Mouse (Mus musculus) gastrocnemius, postnatal 14 days (tissue): ENCODE results near the gene Ralgps1. TPM values are rescaled to one million over a fixed set of nuclear protein-coding genes. Genes with fewer than 3 reads are reported as not detected.

ENCODE experiments used
- DNase-seq: peaks from one replicate; pipeline ENCODE4 v3.0.0; 2021; ENCODE audit warnings: mixed read lengths
- intact Hi-C: fragments of 180-260 bp; cut with DNase I; formaldehyde crosslinking; loops from one replicate; pipeline ENCODE4 v1.15.1; 2025; ENCODE audit warnings: low total_unique reads
- total RNA-seq, 2 experiments: library from RNA; stranded (reverse); gene quantifications; 2 replicates each; pipeline ENCODE4 v1.2.3; 2021

Ralgps1 gene
- total RNA-seq, 2 experiments from 2014 or later, result 2.7 to 3.3 TPM

DNA sequence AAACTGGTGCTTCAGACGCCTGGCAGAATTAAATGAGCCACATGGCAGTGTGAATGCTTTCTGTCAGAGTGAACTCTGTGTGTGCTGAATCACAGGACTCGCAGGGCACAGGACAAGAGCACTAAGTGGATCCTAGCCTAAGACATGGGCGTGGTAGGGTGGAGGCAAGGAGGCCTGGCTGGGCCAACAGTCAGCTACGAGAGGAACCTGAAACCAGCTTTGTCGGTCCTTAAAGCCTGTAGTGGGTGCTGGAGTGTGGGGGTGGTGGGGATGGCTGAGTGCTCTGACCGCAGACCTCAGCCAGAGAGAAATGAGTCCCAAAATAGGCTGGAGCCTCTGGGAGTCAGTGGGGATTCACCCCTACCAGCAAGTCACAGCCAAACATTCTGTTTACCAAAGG is 168.0 kb downstream of the Ralgps1 start:
- intact Hi-C loops, result no loop called here
- no peak for DNase-seq

DNA sequence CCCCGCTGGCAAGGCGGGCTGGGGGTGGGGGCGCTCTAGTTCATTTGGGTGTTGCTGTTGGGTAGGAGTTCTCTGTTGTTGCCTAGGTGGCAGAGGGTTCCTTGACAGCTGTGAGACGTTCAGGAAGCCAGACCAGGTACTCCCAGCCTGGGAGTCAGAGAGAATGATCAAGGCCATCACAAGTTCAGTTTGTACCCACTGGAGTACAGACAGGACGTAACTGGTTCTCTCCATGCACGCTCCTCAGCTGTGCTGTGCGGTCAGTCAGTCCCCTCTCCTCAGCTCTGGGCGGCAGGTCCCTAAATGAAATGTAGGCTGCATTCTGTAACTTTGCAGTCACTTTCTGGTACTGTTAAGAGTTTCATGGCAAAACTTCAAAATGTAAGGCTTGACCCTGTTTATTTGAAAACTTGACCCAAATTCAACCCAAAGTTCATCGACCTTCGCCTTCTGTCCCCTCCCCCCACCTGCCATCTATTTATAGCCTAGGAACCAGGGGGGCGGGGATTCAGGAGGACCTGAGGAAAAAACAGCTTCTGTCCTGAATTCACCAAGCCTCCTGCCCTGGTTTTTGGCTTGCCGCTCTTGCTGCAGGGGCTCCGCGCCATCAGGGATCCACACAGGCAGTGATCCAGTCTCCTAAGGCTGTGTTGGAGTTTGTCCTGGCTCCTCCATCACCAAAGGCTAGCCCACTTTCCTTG is 170.8 kb downstream of the Ralgps1 start:
- no peak for DNase-seq
- intact Hi-C loops, result no loop called here

DNA sequence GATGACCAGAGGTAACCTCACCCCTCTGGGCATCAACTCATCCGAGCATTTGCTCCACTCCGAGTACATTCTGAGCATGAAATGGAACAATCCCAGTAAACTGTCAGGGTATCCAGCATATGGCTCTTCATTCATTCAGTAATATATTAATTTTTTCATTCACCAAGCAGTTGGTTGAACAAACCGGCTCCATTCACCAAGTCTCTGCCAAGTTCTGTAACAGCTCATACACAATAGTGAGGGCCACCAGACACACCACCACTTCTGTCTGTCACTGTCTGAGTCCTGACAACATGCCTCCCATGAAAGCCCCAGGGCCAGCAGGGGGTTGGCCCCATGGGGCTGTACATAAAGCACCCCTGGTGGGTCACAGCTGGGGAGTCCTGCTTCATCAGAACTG is 181.3 kb downstream of the Ralgps1 start:
- intact Hi-C loops, result no loop called here

DNA sequence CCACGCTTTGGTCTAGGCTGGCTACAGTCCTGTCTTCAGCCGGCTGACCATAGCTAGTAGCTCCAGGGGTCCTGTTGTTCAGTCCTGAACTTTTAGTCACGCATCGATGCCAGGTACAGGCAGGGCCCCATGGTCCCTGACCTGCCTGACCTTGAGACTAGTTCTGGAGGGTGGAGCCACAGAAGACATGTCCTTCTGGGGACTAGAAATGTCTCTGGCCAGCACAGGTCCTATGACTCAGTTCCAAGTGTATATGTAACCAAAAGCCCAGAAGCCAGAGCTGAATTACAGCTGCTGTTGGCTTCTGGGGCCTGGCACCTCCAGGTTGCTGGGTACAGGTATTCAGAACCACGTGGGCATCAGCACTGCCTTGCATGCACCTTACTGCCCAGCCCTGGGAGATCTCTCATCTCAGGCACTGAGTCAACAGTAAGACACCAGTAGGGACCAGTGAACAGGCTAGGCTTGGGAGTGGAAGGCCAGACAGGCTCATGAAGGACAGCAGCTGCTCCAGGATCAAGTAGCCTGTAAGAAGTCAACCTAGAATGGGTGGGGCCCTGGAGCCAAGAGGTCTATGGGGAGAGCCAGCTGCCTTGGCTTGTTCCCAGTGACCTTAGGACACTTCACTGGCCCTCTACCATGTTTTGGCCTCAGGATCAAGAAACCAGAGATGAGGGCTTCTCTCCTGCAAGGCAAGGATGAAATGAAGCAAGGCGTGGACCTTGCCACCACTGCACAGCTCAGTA is 182.2 kb downstream of the Ralgps1 start:
- DNase-seq, result peak; percentile 77
- intact Hi-C loops, result no loop called here

More for the DNA sequence above, 181.3 kb downstream of the Ralgps1 start:
- DNase-seq, result no peak

DNA sequence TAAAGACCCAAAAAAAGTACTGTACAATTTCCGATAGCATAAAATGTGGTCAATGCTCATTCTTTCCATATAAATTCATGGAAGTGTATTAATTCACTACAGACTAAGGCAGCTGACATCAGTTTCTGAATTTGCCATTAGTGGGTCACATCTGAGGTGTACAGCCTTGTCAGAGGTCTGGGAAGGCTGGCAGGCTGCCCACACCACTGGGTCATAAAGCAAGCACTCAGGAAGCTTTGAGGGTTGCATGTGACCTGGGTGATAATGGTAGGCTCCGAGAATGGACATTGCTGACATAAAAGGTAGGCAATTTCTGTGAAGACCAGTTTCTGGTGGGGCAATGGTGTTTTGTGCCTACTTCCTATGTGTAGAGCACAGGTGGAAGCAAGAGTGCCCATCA is 183.4 kb downstream of the Ralgps1 start:
- intact Hi-C loops, result no loop called here
- no peak for DNase-seq

DNA sequence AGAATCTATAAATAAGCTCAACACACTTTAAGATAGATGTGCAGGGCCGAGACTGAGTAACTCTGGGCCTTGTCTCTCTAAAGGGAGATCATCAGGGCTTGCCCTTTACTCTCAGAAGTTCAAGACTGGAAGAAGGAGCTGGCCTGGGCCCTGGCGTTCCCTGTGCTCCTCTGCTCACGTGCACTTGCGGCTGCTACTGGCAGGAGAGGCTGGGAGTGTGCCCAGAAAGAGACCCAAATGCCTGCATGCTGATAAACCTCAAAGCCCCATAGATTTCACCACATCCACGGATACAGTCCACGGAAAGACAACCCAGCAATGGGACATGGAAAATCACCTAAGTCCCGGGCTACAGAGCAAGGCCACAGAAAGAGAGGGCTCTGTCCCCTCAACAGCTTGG is 184.8 kb downstream of the Ralgps1 start:
- no peak for DNase-seq
- intact Hi-C loops, result no loop called here

DNA sequence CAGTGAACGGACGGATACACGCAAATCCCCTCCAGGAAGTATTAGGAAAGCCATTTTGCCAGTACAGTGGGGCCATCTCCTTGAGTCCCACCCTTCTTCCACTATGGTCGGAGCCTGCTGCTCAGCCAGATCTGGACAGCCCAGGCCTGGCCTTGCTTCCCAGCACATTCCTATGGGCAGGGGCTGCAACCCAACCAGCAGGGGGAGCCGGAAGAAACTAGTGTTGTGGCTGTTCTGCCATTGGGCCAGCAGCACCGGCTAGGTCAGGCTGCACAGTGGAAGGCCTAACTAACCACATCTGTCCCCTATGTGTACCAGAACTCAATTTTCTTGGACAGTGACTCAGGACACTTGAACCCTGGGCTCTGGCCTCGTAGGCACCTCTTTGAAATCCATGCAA is 186.0 kb downstream of the Ralgps1 start:
- peak; percentile 70 for DNase-seq
- intact Hi-C loops, result no loop called here

DNA sequence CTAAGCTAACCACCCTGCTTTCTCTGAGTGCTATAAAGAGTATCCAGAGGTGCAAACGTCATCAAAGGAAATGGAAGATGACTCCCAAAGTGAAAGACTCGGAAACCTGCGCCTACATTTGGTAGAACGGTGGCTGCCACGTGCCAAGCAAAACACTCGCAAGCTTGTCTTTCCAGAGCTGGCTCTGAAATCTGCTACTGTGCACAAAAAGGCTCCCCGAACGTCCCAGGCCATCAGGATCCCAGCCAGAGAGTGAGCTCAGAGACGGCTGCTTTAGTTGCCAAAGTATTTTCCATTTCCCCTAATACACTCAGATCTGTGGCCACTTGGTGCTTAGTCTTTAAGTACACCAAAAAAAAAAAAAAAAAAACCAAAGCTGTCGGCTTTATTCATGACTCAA is 186.6 kb downstream of the Ralgps1 start:
- intact Hi-C loops, result no loop called here

DNA sequence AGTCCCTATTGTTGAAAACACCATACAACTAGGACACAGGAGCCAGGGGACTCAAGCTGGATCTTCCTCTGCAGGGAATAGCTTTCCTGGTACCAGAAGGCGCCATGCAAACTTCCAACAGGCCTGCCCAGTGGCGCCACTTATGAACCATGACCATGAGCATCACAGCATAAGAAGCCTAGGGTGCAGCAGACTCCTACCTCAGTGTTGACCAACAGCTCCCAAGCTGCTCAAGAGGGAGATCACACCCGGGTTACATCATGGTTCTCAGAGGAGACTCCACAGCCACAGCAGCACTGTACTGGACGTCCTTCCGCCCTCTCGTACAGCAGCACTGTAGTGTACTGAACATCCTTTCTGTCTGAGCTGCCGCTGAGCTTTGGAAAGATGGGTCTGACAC is 188.0 kb downstream of the Ralgps1 start:
- DNase-seq, result no peak
- intact Hi-C loops, result no loop called here

More for the DNA sequence above, 186.6 kb downstream of the Ralgps1 start:
- peak; percentile 76 for DNase-seq

DNA sequence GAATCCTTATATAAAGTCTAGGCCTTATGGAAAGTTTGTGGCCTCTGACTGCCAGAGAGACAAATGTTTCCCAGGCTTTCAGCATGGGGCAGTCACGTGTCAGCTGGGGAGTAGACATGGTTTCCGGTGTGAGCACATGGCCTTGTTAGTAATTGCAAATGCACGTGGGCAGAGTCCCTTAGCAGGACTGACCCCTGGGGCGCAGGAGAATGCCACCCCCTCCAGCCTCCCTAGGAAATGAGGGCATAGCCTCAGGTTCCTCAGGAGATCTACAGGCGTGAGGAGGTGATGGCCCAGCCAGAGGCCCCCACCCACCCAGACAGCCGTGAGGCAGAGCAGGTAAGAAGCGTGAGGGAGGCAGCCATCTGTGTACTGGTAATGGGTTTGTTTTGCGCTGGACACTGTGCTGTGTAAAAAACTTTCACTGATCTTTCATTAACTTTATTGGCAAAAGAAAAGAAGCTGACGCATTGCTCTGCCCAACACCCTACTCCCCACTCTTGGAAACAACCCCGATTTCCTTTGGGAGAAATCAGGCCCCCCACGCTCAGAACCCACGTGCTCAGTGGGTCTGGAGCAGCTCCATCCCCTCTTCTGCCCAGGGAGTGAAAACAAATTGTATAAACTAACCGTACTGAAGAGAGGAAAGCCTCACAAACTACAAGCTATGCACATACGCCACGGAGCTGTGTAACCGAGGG is 191.2 kb downstream of the Ralgps1 start:
- no peak for DNase-seq
- intact Hi-C loops, result no loop called here

DNA sequence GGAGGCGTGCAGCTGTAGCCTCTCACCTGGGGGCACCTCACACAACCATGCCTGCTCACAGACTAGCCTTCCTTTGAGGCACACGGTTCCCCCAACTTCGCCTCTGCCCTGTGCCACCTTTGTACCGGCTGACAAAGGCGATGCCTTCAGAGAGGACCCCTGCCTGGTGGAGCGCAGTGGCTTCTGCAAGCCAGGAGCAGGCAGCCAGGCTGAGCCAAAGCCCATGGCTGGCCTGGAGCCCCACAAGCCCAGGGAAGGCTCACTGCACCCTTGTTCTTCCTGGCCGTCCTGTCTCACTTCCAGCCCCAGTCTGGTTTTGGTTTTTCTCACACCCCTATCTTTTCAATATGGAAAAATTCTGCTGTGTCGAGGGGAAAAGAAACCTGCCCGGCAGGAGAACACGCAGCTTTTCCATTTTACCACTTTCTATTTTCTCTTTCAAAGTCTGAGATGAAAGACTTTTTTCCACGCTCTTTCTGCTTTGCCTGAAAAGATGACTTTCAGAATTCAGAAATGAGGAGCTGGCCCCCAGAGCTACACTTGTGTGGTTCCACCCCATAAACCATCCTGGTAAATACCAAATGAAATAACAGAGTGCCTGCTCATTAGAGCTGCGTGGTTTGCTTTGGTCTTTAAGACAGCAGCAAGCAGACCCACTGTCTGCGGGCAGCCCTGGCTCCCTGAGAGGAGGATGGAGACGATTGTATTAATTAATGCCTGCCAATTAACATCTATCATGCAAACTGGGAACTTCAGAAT is 191.9 kb downstream of the Ralgps1 start:
- no peak for DNase-seq
- intact Hi-C loops, result no loop called here

DNA sequence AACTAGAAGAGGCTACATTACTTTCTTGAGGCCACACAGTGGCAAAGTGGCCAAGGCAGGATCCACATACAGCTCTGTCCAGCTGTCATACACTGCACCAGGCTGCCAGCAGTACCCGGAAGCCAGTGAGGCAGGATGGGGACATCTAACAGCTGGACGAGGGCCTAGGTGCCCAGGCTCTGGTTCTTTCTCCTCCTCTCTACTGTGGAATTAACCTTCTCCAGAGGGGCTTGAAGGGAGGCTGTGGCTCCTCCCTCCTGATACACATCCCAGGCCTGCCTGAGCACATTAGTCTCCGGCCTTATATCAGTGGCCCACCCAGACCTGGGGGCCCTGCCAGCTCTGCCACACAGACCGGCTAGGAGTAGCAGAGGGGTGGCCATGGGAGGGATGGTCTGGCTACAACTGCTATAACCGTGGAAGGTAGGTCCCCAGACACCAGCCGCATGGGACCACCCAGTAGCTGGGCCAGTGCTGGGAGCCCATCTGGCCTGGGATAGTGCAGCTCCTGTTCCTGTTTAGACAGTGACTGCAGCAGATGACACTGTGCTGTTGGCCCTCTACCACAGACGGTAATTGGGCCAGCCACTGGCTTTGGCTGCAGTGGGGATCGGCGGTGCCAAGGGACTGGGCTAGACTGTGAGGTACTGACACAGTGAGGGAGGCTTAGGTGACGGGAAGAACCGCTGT is 192.9 kb downstream of the Ralgps1 start:
- intact Hi-C loops, result no loop called here
- peak; percentile 83 for DNase-seq

DNA sequence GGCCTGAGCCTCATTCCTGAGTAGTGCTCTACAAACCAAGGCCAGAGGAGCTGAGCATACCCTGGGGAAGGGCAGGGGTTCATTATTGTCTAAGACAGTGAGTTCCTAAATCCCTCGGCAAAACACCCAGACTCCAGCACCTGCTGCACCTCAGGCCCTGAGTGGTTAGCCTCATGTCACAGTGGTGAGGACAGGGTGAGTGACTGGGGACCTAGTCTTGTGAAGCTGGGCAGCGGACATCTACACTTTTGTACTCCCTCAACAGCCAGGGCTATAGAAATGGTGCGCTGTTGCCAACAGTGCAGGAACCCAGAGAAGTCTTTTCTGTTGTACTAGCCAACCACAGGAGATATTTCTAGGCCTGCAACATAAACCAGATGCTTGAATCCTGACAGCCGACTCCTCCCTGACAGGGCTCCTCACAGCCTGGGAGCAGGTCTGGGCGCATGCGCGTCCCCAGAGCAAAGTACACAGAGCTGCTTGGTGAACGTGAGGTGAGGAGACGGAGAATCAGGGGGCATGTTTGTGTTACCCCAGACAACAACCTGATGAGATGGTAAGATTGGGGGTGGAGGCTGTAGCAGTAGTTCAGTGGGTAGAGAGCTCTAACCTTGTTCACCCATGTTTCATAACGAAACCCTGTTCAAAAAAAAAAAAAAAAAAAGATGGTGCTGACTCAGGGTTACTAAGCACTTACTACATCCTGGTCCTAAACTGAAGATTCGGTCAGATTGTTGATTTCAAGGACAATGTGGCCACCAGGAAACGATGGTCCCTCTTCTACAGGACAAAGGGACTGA is 193.6 kb downstream of the Ralgps1 start:
- no peak for DNase-seq
- intact Hi-C loops, result no loop called here

DNA sequence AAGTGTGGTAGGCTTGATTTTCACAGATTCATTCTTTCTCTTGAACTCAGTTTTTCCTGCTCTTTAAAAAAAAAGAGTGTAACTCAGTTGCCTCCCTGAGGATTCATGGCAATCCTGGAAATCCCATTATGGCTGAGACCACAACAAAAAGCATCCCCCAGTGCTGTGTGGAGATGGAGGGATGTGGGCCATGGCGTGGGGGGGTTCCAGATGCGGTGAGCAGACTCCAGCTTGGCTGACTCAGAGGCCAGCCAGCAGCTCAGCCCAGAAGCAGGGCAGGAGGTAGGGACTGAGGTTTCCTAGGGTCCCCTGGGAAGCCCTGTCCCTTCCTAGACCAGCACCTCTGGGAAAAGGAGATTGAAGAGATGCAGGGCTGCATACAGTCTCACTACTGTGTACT is 194.4 kb downstream of the Ralgps1 start:
- intact Hi-C loops, result no loop called here
- peak; percentile 52 for DNase-seq

DNA sequence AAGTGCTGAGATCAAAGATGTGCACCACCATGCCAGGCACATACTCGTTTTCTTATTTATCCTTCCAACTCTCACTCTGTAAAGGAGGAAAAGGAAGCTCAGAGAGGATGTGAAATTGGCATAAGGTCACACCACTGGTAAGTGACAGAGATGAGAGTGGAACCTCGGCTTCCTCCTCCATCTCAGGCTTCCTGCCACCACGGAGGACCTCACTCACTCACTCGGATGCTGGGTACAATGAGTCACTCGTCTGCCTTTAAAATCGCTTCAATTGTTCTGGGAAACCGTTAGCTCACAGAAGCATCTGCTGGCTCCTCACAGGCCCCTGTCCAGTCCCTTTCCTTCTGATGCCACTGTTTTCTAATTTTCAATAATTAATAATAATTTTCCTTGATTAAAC is 194.8 kb downstream of the Ralgps1 start:
- intact Hi-C loops, result no loop called here
- DNase-seq, result no peak

DNA sequence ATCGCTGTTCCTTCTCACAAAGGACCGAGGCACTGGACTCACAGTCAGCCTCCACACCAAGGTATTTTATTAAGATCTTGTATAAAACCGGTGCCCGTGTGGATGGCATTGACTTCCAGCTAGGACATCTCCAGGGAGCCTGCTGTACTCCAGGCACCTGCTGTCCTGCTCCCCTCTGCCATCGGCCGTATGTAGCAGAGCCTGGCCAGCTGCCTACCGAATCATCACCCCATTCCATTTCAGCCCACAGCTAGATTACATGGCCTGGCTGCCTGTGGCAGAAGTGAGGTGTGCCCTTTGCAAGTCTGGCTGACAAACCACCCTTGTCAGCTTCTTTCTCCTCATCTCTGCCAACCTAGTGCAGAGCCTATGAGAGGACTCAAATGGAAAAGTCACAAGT is 197.6 kb downstream of the Ralgps1 start:
- DNase-seq, result peak; percentile 75
- intact Hi-C loops, result no loop called here

DNA sequence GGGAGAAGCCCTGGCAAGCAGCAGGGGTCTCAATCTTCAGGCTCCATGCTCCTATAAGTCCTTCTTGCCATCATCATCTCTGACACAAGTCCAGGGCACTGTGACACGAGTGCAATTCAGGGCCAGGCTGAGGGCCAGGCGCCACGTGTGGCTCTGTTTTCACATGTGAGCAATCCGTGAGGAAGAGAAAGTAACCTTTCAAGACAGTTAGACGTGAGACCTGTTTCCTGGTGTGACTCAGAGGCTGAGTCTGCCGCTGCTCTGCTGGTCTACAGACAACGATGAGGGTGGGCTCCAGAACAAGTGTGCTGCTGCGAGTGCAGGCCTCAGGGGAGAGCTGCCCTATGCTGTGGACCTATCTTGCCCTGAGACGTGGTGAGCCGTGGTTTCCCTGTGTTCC is 198.2 kb downstream of the Ralgps1 start:
- intact Hi-C loops, result no loop called here
- no peak for DNase-seq

DNA sequence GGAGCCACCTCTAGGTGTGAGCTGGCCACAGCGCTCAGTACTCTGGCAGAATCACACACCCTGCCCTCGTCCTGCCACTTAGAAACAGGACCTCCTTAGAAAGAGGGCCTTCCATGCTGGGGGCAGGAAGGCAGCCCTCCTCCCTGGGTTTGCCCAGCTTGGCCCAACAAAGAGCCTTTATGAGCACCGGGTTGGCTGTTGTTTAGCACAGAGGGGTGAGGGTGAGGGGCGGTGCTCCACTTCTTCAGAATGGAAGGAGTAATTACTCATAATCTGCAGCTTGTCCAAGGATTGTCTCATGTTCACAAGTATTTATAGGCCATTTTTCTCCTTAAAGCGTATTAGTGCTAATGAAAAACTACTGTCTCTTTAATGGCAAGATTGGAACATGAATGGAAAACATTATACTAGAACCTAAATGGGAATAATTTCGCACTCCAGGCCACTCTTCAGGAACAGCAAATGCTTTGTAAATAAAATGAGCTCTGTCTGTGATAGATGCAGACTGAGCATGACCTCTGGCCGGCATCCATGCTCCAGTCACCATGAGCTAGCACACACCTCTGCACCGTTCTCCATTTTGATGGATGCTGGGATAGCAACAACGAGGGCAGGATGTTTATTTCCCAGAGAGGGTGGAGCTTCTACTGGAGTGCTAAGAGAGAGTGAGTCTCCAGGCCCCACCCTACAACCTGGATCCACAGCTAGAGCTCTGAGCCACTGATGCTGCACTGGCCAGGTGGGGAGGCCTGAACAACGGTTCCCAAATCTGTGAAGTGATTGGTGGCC is 200.3 kb downstream of the Ralgps1 start:
- intact Hi-C loops, result no loop called here
- no peak for DNase-seq
